Mouse (Mus musculus): ENCODE results near the gene Rnf144a. TPM values are rescaled to one million over a fixed set of nuclear protein-coding genes. Genes with fewer than 3 reads are reported as not detected.

Gene Rnf144a
- total and polyA plus RNA-seq, 2 experiments: 2.0 to 2.3 TPM

- Histone ChIP-seq H3K27ac (replicated peaks; ENCODE audit: insufficient read depth, low read depth, low read length) (no peak overlapping the region), H3K4me3 (ENCODE audit: insufficient read depth, low read depth, low read length) (no peak overlapping the region), H3K79me2 (ENCODE audit: control insufficient read depth, insufficient read depth, low read length) (no peaks in the 10 kb centered on the region), H3K4me1 (ENCODE audit: control insufficient read depth, insufficient read depth, low read length) (peaks cover 11% of the 10 kb centered on the region), H3K36me3 (ENCODE audit: control insufficient read depth, insufficient read depth, low read length) (no peaks in the 10 kb centered on the region), H3K27me3 (ENCODE audit: control insufficient read depth, insufficient read depth, low read length) (no peaks in the 10 kb centered on the region), H3K9ac (ENCODE audit: low read depth, low read length) (no peak overlapping the region)
- WGBS: 55% methylated on average over 1 of the region's 1 CpGs
- TF ChIP-seq CTCF (IDR thresholded peaks at IDR 0.05; ENCODE audit: low read depth, low read length) (no peak), POLR2A (IDR thresholded peaks at IDR 0.05; ENCODE audit: extremely low read depth, insufficient read depth, low read length) (no peak)
- DNase-seq (ENCODE audit: extremely low read depth, low read depth, low spot score): no peak
These were observed 23.9 kb downstream of the Rnf144a start for GRCm38 (mm10) chr12:26391162-26391561.

- no peaks in the 10 kb centered on the region for H3K79me2 ChIP-seq (ENCODE audit: control insufficient read depth, insufficient read depth, low read length)
- H3K27ac ChIP-seq (replicated peaks; ENCODE audit: insufficient read depth, low read depth, low read length): no peak overlapping the region
- H3K27me3 ChIP-seq (ENCODE audit: control insufficient read depth, insufficient read depth, low read length): no peaks in the 10 kb centered on the region
- H3K9ac ChIP-seq (ENCODE audit: low read depth, low read length): no peak overlapping the region
- 16% methylated on average over 6 of the region's 6 CpGs for WGBS
- no peak overlapping the region for H3K4me3 ChIP-seq (ENCODE audit: insufficient read depth, low read depth, low read length)
- no peaks in the 10 kb centered on the region for H3K36me3 ChIP-seq (ENCODE audit: control insufficient read depth, insufficient read depth, low read length)
- TF ChIP-seq POLR2A (IDR thresholded peaks at IDR 0.05; ENCODE audit: extremely low read depth, insufficient read depth, low read length) (no peak), CTCF (IDR thresholded peaks at IDR 0.05; ENCODE audit: low read depth, low read length) (no peak)
- H3K4me1 ChIP-seq (ENCODE audit: control insufficient read depth, insufficient read depth, low read length): peaks cover 11% of the 10 kb centered on the region
- DNase-seq (ENCODE audit: extremely low read depth, low read depth, low spot score): peak; percentile 87
These were observed 27.5 kb downstream of the Rnf144a start for GRCm38 (mm10) chr12:26387523-26387922.

- H3K4me3 ChIP-seq (ENCODE audit: insufficient read depth, low read depth, low read length): no peak overlapping the region
- H3K4me1 ChIP-seq (ENCODE audit: control insufficient read depth, insufficient read depth, low read length): peaks cover 11% of the 10 kb centered on the region
- no peak overlapping the region for H3K27ac ChIP-seq (replicated peaks; ENCODE audit: insufficient read depth, low read depth, low read length)
- TF ChIP-seq POLR2A (IDR thresholded peaks at IDR 0.05; ENCODE audit: extremely low read depth, insufficient read depth, low read length) (no peak), CTCF (IDR thresholded peaks at IDR 0.05; ENCODE audit: low read depth, low read length) (no peak)
- no peaks in the 10 kb centered on the region for H3K79me2 ChIP-seq (ENCODE audit: control insufficient read depth, insufficient read depth, low read length)
- H3K9ac ChIP-seq (ENCODE audit: low read depth, low read length): no peak overlapping the region
- DNase-seq (ENCODE audit: extremely low read depth, low read depth, low spot score): no peak
- WGBS: 83% methylated on average over 9 of the region's 9 CpGs
- no peaks in the 10 kb centered on the region for H3K27me3 ChIP-seq (ENCODE audit: control insufficient read depth, insufficient read depth, low read length)
- no peaks in the 10 kb centered on the region for H3K36me3 ChIP-seq (ENCODE audit: control insufficient read depth, insufficient read depth, low read length)
These were observed 28.1 kb downstream of the Rnf144a start for GRCm38 (mm10) chr12:26386947-26387346.

DNA sequence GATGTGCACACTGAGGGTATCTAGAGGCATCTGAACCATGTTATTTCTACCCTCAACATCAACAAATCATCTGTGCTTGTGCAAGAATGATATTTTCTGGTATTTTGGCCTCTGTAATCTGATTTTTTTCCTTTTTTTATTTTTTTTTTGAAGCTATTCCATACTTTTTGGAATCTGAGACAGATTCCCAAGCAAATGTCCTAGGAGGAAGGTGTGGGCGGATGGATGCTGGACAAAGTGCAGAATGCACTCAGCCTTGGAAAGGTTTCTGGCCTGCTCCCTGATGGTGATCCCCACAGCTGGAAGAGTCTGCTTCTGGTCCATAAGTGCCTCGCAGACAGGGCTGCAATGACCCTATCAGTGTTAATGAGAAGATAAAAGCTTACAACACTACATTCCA lies 28.9 kb downstream of the Rnf144a start:
- no peaks in the 10 kb centered on the region for H3K36me3 ChIP-seq (ENCODE audit: control insufficient read depth, insufficient read depth, low read length)
- H3K27ac ChIP-seq (replicated peaks; ENCODE audit: insufficient read depth, low read depth, low read length): no peak overlapping the region
- 83% methylated on average over 2 of the region's 2 CpGs for WGBS

GRCm38 (mm10) chr12:26385735-26386134 lies 29.3 kb downstream of the Rnf144a start:
- H3K4me3 ChIP-seq (ENCODE audit: insufficient read depth, low read depth, low read length): no peak overlapping the region
- no peak for TF ChIP-seq CTCF (IDR thresholded peaks at IDR 0.05; ENCODE audit: low read depth, low read length)
- no peak for TF ChIP-seq POLR2A (IDR thresholded peaks at IDR 0.05; ENCODE audit: extremely low read depth, insufficient read depth, low read length)
- WGBS: 78% methylated on average over 6 of the region's 6 CpGs
- H3K27ac ChIP-seq (replicated peaks; ENCODE audit: insufficient read depth, low read depth, low read length): no peak overlapping the region
- no peaks in the 10 kb centered on the region for H3K79me2 ChIP-seq (ENCODE audit: control insufficient read depth, insufficient read depth, low read length)
- no peak for DNase-seq (ENCODE audit: extremely low read depth, low read depth, low spot score)
- H3K4me1 ChIP-seq (ENCODE audit: control insufficient read depth, insufficient read depth, low read length): peaks cover 11% of the 10 kb centered on the region
- no peaks in the 10 kb centered on the region for H3K36me3 ChIP-seq (ENCODE audit: control insufficient read depth, insufficient read depth, low read length)
- H3K9ac ChIP-seq (ENCODE audit: low read depth, low read length): no peak overlapping the region
- H3K27me3 ChIP-seq (ENCODE audit: control insufficient read depth, insufficient read depth, low read length): no peaks in the 10 kb centered on the region

More for the DNA sequence above, 28.9 kb downstream of the Rnf144a start:
- TF ChIP-seq POLR2A (IDR thresholded peaks at IDR 0.05; ENCODE audit: extremely low read depth, insufficient read depth, low read length) (no peak), CTCF (IDR thresholded peaks at IDR 0.05; ENCODE audit: low read depth, low read length) (no peak)
- H3K79me2 ChIP-seq (ENCODE audit: control insufficient read depth, insufficient read depth, low read length): no peaks in the 10 kb centered on the region
- H3K27me3 ChIP-seq (ENCODE audit: control insufficient read depth, insufficient read depth, low read length): no peaks in the 10 kb centered on the region
- H3K4me1 ChIP-seq (ENCODE audit: control insufficient read depth, insufficient read depth, low read length): peaks cover 11% of the 10 kb centered on the region
- H3K9ac ChIP-seq (ENCODE audit: low read depth, low read length): no peak overlapping the region
- no peak for DNase-seq (ENCODE audit: extremely low read depth, low read depth, low spot score)
- no peak overlapping the region for H3K4me3 ChIP-seq (ENCODE audit: insufficient read depth, low read depth, low read length)

DNA sequence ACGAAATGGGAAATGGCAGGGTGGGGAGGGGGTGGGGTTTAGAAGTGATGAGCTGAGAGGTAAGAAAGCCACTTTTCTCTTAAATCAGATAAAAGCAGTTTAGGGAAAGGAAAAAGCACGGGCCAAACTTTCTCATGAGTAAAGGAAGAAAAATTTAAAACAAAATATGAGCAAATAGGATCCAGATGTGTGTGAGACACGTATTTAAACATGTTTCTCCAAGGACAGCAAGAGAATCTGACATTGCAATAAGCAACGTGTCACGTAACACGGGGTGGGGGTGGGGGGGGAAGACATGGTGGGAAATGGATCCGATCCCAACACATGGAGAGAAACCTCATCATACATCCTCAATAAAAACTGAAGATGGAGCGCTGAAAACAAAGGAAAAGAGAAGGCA lies 33.3 kb downstream of the Rnf144a start:
- H3K27ac ChIP-seq (replicated peaks; ENCODE audit: insufficient read depth, low read depth, low read length): no peak overlapping the region
- TF ChIP-seq POLR2A (IDR thresholded peaks at IDR 0.05; ENCODE audit: extremely low read depth, insufficient read depth, low read length): no peak
- no peak for TF ChIP-seq CTCF (IDR thresholded peaks at IDR 0.05; ENCODE audit: low read depth, low read length)
- H3K4me3 ChIP-seq (ENCODE audit: insufficient read depth, low read depth, low read length): no peak overlapping the region
- WGBS: 91% methylated on average over 8 of the region's 8 CpGs
- no peaks in the 10 kb centered on the region for H3K79me2 ChIP-seq (ENCODE audit: control insufficient read depth, insufficient read depth, low read length)
- no peaks in the 10 kb centered on the region for H3K27me3 ChIP-seq (ENCODE audit: control insufficient read depth, insufficient read depth, low read length)
- no peaks in the 10 kb centered on the region; the same call in 1 of the 2 replicates for H3K36me3 ChIP-seq (ENCODE audit: control insufficient read depth, insufficient read depth, low read length)
- peaks cover under 1% of the 10 kb centered on the region; the same call in 1 of the 2 replicates for H3K4me1 ChIP-seq (ENCODE audit: control insufficient read depth, insufficient read depth, low read length)
- no peak overlapping the region for H3K9ac ChIP-seq (ENCODE audit: low read depth, low read length)
- DNase-seq (ENCODE audit: extremely low read depth, low read depth, low spot score): no peak
